Mouse (Mus musculus): ENCODE results near the gene Eipr1. TPM values are rescaled to one million over a fixed set of nuclear protein-coding genes. Genes with fewer than 3 reads are reported as not detected.
A peak's percentile ranks its signal among the peaks of the same experiment; 100 is the strongest.

Eipr1 gene
- polyA plus RNA-seq, 1 experiment from 2014 or later, result 27.3 TPM

GRCm38 (mm10) chr12:28803043-28803442 lies 51.4 kb downstream of the Eipr1 start:
- H3K36me3 ChIP-seq (ENCODE audit: control insufficient read depth, insufficient read depth, low read length), result no peaks in the 10 kb centered on the region
- no peak overlapping the region for H3K4me2 ChIP-seq (ENCODE audit: low read depth, low read length)
- no peak for ATAC-seq (ENCODE audit: low read depth)
- no peak overlapping the region for H3K4me3 ChIP-seq (ENCODE audit: low read length)
- H3K9ac ChIP-seq (ENCODE audit: low read length), result no peak overlapping the region
- no peaks in the 10 kb centered on the region for H3K27me3 ChIP-seq (ENCODE audit: control insufficient read depth, insufficient read depth, low read depth, low read length)
- no peak overlapping the region for H3K27ac ChIP-seq (ENCODE audit: low read length)
- H3K4me1 ChIP-seq (replicated peaks; ENCODE audit: control insufficient read depth, insufficient read depth, low read length), result no peaks in the 10 kb centered on the region; the same call in 1 of the 2 replicates
- H3K9me3 ChIP-seq (ENCODE audit: control insufficient read depth, low read length), result no peaks in the 10 kb centered on the region

GRCm38 (mm10) chr12:28804558-28805481 lies 53.2 kb downstream of the Eipr1 start:
- Histone ChIP-seq H3K4me1 (replicated peaks; ENCODE audit: control insufficient read depth, insufficient read depth, low read length) (peaks cover 12% of the 10 kb centered on the region), H3K9ac (ENCODE audit: low read length) (no peak overlapping the region), H3K27me3 (ENCODE audit: control insufficient read depth, insufficient read depth, low read depth, low read length) (no peaks in the 10 kb centered on the region), H3K36me3 (ENCODE audit: control insufficient read depth, insufficient read depth, low read length) (no peaks in the 10 kb centered on the region), H3K4me2 (ENCODE audit: low read depth, low read length) (no peak overlapping the region), H3K4me3 (ENCODE audit: low read length) (no peak overlapping the region), H3K27ac (ENCODE audit: low read length) (no peak overlapping the region), H3K9me3 (ENCODE audit: control insufficient read depth, low read length) (no peaks in the 10 kb centered on the region)
- ATAC-seq (ENCODE audit: low read depth), result peak; percentile 34; the same call in 1 of the 2 replicates
- 49% methylated on average over 3 of the region's 3 CpGs for WGBS

GRCm38 (mm10) chr12:28808786-28809375 lies 57.3 kb downstream of the Eipr1 start:
- H3K4me3 ChIP-seq (ENCODE audit: low read length), result no peak overlapping the region
- 52% methylated on average over 4 of the region's 4 CpGs for WGBS
- H3K9ac ChIP-seq (ENCODE audit: low read length), result no peak overlapping the region
- H3K4me1 ChIP-seq (replicated peaks; ENCODE audit: control insufficient read depth, insufficient read depth, low read length), result peaks cover 15% of the 10 kb centered on the region
- no peaks in the 10 kb centered on the region for H3K9me3 ChIP-seq (ENCODE audit: control insufficient read depth, low read length)
- no peak overlapping the region for H3K27ac ChIP-seq (ENCODE audit: low read length)
- 0 out of 2 replicates have a peak, but pooled peaks have one; percentile 28 for ATAC-seq (ENCODE audit: low read depth)
- H3K4me2 ChIP-seq (ENCODE audit: low read depth, low read length), result no peak overlapping the region
- H3K36me3 ChIP-seq (ENCODE audit: control insufficient read depth, insufficient read depth, low read length), result no peaks in the 10 kb centered on the region
- H3K27me3 ChIP-seq (ENCODE audit: control insufficient read depth, insufficient read depth, low read depth, low read length), result no peaks in the 10 kb centered on the region

- Histone ChIP-seq H3K27ac (ENCODE audit: low read length) (no peak overlapping the region), H3K9ac (ENCODE audit: low read length) (no peak overlapping the region), H3K27me3 (ENCODE audit: control insufficient read depth, insufficient read depth, low read depth, low read length) (no peaks in the 10 kb centered on the region), H3K9me3 (ENCODE audit: control insufficient read depth, low read length) (no peaks in the 10 kb centered on the region), H3K4me3 (ENCODE audit: low read length) (no peak overlapping the region), H3K36me3 (ENCODE audit: control insufficient read depth, insufficient read depth, low read length) (no peaks in the 10 kb centered on the region), H3K4me2 (ENCODE audit: low read depth, low read length) (no peak overlapping the region), H3K4me1 (replicated peaks; ENCODE audit: control insufficient read depth, insufficient read depth, low read length) (peaks cover 15% of the 10 kb centered on the region)
- 39% methylated on average over 4 of the region's 4 CpGs for WGBS
- peak; percentile 66 for ATAC-seq (ENCODE audit: low read depth)
These were observed 58.2 kb downstream of the Eipr1 start for GRCm38 (mm10) chr12:28809756-28810337.

- Histone ChIP-seq H3K4me1 (replicated peaks; ENCODE audit: control insufficient read depth, insufficient read depth, low read length) (no peaks in the 10 kb centered on the region), H3K4me3 (ENCODE audit: low read length) (no peak overlapping the region), H3K27ac (ENCODE audit: low read length) (no peak overlapping the region), H3K9ac (ENCODE audit: low read length) (no peak overlapping the region), H3K27me3 (ENCODE audit: control insufficient read depth, insufficient read depth, low read depth, low read length) (no peaks in the 10 kb centered on the region), H3K9me3 (ENCODE audit: control insufficient read depth, low read length) (no peaks in the 10 kb centered on the region), H3K36me3 (ENCODE audit: control insufficient read depth, insufficient read depth, low read length) (no peaks in the 10 kb centered on the region), H3K4me2 (ENCODE audit: low read depth, low read length) (no peak overlapping the region)
- 39% methylated on average over 9 of the region's 9 CpGs for WGBS
- ATAC-seq (ENCODE audit: low read depth), result no peak
These were observed 65.3 kb downstream of the Eipr1 start for GRCm38 (mm10) chr12:28816681-28817426.

- no peak for ATAC-seq (ENCODE audit: low read depth)
- 24% methylated on average over 5 of the region's 5 CpGs for WGBS
These were observed 65.8 kb downstream of the Eipr1 start for GRCm38 (mm10) chr12:28817427-28817752.

GRCm38 (mm10) chr12:28817891-28818290 lies 66.3 kb downstream of the Eipr1 start:
- no peak overlapping the region for H3K9ac ChIP-seq (ENCODE audit: low read length)
- no peaks in the 10 kb centered on the region for H3K36me3 ChIP-seq (ENCODE audit: control insufficient read depth, insufficient read depth, low read length)
- H3K4me3 ChIP-seq (ENCODE audit: low read length), result no peak overlapping the region
- H3K9me3 ChIP-seq (ENCODE audit: control insufficient read depth, low read length), result no peaks in the 10 kb centered on the region
- H3K27ac ChIP-seq (ENCODE audit: low read length), result no peak overlapping the region
- H3K27me3 ChIP-seq (ENCODE audit: control insufficient read depth, insufficient read depth, low read depth, low read length), result no peaks in the 10 kb centered on the region
- ATAC-seq (ENCODE audit: low read depth), result no peak
- no peak overlapping the region for H3K4me2 ChIP-seq (ENCODE audit: low read depth, low read length)
- WGBS, result 43% methylated on average over 3 of the region's 3 CpGs
- H3K4me1 ChIP-seq (replicated peaks; ENCODE audit: control insufficient read depth, insufficient read depth, low read length), result no peaks in the 10 kb centered on the region

More at GRCm38 (mm10) chr12:28817427-28817752, 65.8 kb downstream of the Eipr1 start:
- no peaks in the 10 kb centered on the region for H3K4me1 ChIP-seq (replicated peaks; ENCODE audit: control insufficient read depth, insufficient read depth, low read length)
- H3K9me3 ChIP-seq (ENCODE audit: control insufficient read depth, low read length), result no peaks in the 10 kb centered on the region
- no peak overlapping the region for H3K27ac ChIP-seq (ENCODE audit: low read length)
- no peaks in the 10 kb centered on the region for H3K36me3 ChIP-seq (ENCODE audit: control insufficient read depth, insufficient read depth, low read length)
- no peak overlapping the region for H3K9ac ChIP-seq (ENCODE audit: low read length)
- H3K4me2 ChIP-seq (ENCODE audit: low read depth, low read length), result no peak overlapping the region
- no peaks in the 10 kb centered on the region for H3K27me3 ChIP-seq (ENCODE audit: control insufficient read depth, insufficient read depth, low read depth, low read length)
- H3K4me3 ChIP-seq (ENCODE audit: low read length), result no peak overlapping the region

- no peak overlapping the region for H3K27ac ChIP-seq (ENCODE audit: low read length)
- H3K4me3 ChIP-seq (ENCODE audit: low read length), result no peak overlapping the region
- H3K4me2 ChIP-seq (ENCODE audit: low read depth, low read length), result no peak overlapping the region
- H3K9ac ChIP-seq (ENCODE audit: low read length), result no peak overlapping the region
- H3K9me3 ChIP-seq (ENCODE audit: control insufficient read depth, low read length), result no peaks in the 10 kb centered on the region
- H3K27me3 ChIP-seq (ENCODE audit: control insufficient read depth, insufficient read depth, low read depth, low read length), result no peaks in the 10 kb centered on the region
- WGBS, result 90% methylated on average over 7 of the region's 7 CpGs
- no peak for ATAC-seq (ENCODE audit: low read depth)
- H3K4me1 ChIP-seq (replicated peaks; ENCODE audit: control insufficient read depth, insufficient read depth, low read length), result no peaks in the 10 kb centered on the region
- no peaks in the 10 kb centered on the region for H3K36me3 ChIP-seq (ENCODE audit: control insufficient read depth, insufficient read depth, low read length)
These were observed 71.9 kb downstream of the Eipr1 start for GRCm38 (mm10) chr12:28823518-28823917.

GRCm38 (mm10) chr12:28829502-28829901 lies 77.9 kb downstream of the Eipr1 start:
- Histone ChIP-seq H3K27ac (ENCODE audit: low read length) (no peak overlapping the region), H3K4me2 (ENCODE audit: low read depth, low read length) (no peak overlapping the region), H3K36me3 (ENCODE audit: control insufficient read depth, insufficient read depth, low read length) (no peaks in the 10 kb centered on the region), H3K4me3 (ENCODE audit: low read length) (no peak overlapping the region), H3K4me1 (replicated peaks; ENCODE audit: control insufficient read depth, insufficient read depth, low read length) (no peaks in the 10 kb centered on the region), H3K27me3 (ENCODE audit: control insufficient read depth, insufficient read depth, low read depth, low read length) (no peaks in the 10 kb centered on the region), H3K9ac (ENCODE audit: low read length) (no peak overlapping the region), H3K9me3 (ENCODE audit: control insufficient read depth, low read length) (no peaks in the 10 kb centered on the region)
- ATAC-seq (ENCODE audit: low read depth), result no peak
- 86% methylated on average over 3 of the region's 3 CpGs for WGBS
